Mouse (Mus musculus) stomach, postnatal 0 days (tissue): ENCODE data around the gene Fcrlb. TPM values are rescaled to one million over a fixed set of nuclear protein-coding genes. Genes with fewer than 3 reads are reported as not detected.

ENCODE experiments used
- ATAC-seq: fragments of 200-750 bp; cut with Nextera tagmentation; 2 replicates; pipeline ENCODE4 v1.8.0; 2017; ENCODE audit not compliant: low FRiP score, low TSS enrichment
- DNase-seq: peaks from one replicate; pipeline ENCODE4 v3.0.0-alpha.2; 2016; ENCODE audit warnings: low spot score
- H3K27ac ChIP-seq: fragments of 300-500 bp; sonication (generic); replicated peaks from 2 replicates; pipeline ENCODE4 v1.5.1; 2014; ENCODE audit warnings: mild to moderate bottlenecking, control low read depth
- H3K27me3 ChIP-seq: fragments of 300-500 bp; sonication (generic); 2 replicates; pipeline ENCODE4 v1.6.1; 2014; ENCODE audit warnings: low read length; ENCODE audit not compliant: control insufficient read depth, insufficient read depth
- H3K36me3 ChIP-seq: fragments of 300-500 bp; sonication (generic); 2 replicates; pipeline ENCODE4 v1.6.1; 2014; ENCODE audit warnings: low read length, mixed read lengths; ENCODE audit not compliant: control insufficient read depth, insufficient read depth
- H3K4me1 ChIP-seq: fragments of 300-500 bp; sonication (generic); replicated peaks from 2 replicates; pipeline ENCODE4 v1.6.1; 2014; ENCODE audit warnings: antibody characterized with exemption; ENCODE audit not compliant: control insufficient read depth, insufficient read depth
- H3K4me2 ChIP-seq: fragments of 300-500 bp; sonication (generic); replicated peaks from 2 replicates; pipeline ENCODE4 v1.6.1; 2014; ENCODE audit warnings: low read depth, mild to moderate bottlenecking, control low read depth, moderate library complexity
- H3K4me3 ChIP-seq: fragments of 300-500 bp; sonication (generic); 2 replicates; pipeline ENCODE4 v1.5.1; 2014; ENCODE audit warnings: low read depth, low read length, control low read depth
- H3K9ac ChIP-seq: fragments of 300-500 bp; sonication (generic); 2 replicates; pipeline ENCODE4 v1.6.1; 2014; ENCODE audit warnings: mild to moderate bottlenecking, low read length, control low read depth, mixed read lengths
- H3K9me3 ChIP-seq: fragments of 300-500 bp; sonication (generic); 2 replicates; pipeline ENCODE4 v1.6.1; 2016; ENCODE audit warnings: low read length; ENCODE audit not compliant: control insufficient read depth
- CTCF ChIP-seq: IDR thresholded peaks from 2 replicates; pipeline ENCODE4 v1.5.1; 2016; ENCODE audit warnings: antibody characterized with exemption, low read depth, mild to moderate bottlenecking, moderate library complexity
- EP300 ChIP-seq: optimal IDR thresholded peaks from 2 replicates; pipeline ENCODE3; 2016; ENCODE audit warnings: antibody characterized with exemption
- WGBS: fragments of 180-500 bp; shearing (Covaris S2); extraction: QIAGEN DNeasy Blood & Tissue Kit; methylation state at CpG from one replicate; pipeline ENCODE4 v1.1.7; 2014; 5-methylcytosine and 5-hydroxymethylcytosine counted together
- polyA plus RNA-seq: library from polyadenylated mRNA; unstranded; fragments of >200 nt; fragmentation: Nextera tagmentation; extraction: Ambion mirVana; gene quantifications from 2 replicates; pipeline ENCODE4 v1.2.1, GENCODE M21; 2015

Fcrlb gene
- polyA plus RNA-seq, 1 experiment from 2014 or later = 0.12 TPM

- WGBS = 81% methylated on average over 4 of the region's 4 CpGs
- Histone ChIP-seq H3K27ac (no peak overlapping the region), H3K27me3 (no peaks in the 10 kb centered on the region), H3K4me3 (no peak overlapping the region), H3K9ac (no peak overlapping the region), H3K36me3 (no peaks in the 10 kb centered on the region), H3K4me1 (no peaks in the 10 kb centered on the region), H3K9me3 (no peaks in the 10 kb centered on the region), H3K4me2 (no peak overlapping the region)
- no peak for DNase-seq
- TF ChIP-seq CTCF = no peak
- no peak for TF ChIP-seq EP300
- no peak for ATAC-seq
Measured at GRCm38 (mm10) chr1:170889310-170889709, 23.4 kb downstream of the Fcrlb start.

GRCm38 (mm10) chr1:170886044-170886458 lies 26.7 kb downstream of the Fcrlb start:
- Histone ChIP-seq H3K27ac (no peak overlapping the region), H3K9ac (no peak overlapping the region), H3K27me3 (no peaks in the 10 kb centered on the region), H3K4me2 (no peak overlapping the region), H3K9me3 (no peaks in the 10 kb centered on the region), H3K4me1 (no peaks in the 10 kb centered on the region), H3K36me3 (no peaks in the 10 kb centered on the region), H3K4me3 (no peak overlapping the region)
- ATAC-seq (no peak), DNase-seq (no peak)
- TF ChIP-seq EP300 = no peak
- no peak for TF ChIP-seq CTCF
- 38% methylated on average over 6 of the region's 6 CpGs for WGBS

GRCm38 (mm10) chr1:170884978-170885561 lies 27.7 kb downstream of the Fcrlb start, which contains the start of the genes Gm26620 and Dusp12:
Gm26620 (plus strand) TSS chr1:170885065.
Dusp12 (minus strand) TSS chr1:170885540.
- DNase-seq (peak; percentile 91), ATAC-seq (peak; percentile 89)
- H3K4me2 ChIP-seq = peak within 1 kb of the TSS; percentile 68
- peak within 1 kb of the TSS; percentile 87 for H3K27ac ChIP-seq
- H3K9ac ChIP-seq = peak within 1 kb of the TSS; percentile 93
- H3K27me3 ChIP-seq = no peaks in the 10 kb centered on the region
- peak within 1 kb of the TSS; percentile 95 for H3K4me3 ChIP-seq
- TF ChIP-seq EP300 (no peak), CTCF (peak; percentile 80)
- WGBS = under 1% methylated on average over 45 of the region's 46 CpGs
- no peaks in the 10 kb centered on the region for H3K9me3 ChIP-seq
- no peaks in the 10 kb centered on the region for H3K4me1 ChIP-seq
- no peaks in the 10 kb centered on the region; the same call in 1 of the 2 replicates for H3K36me3 ChIP-seq

GRCm38 (mm10) chr1:170884390-170884789 lies 28.4 kb downstream of the Fcrlb start:
- ATAC-seq (0 out of 2 replicates have a peak, but pooled peaks have one; percentile 27), DNase-seq (no peak)
- H3K27ac ChIP-seq = peak overlapping the region; percentile 87
- H3K9ac ChIP-seq = peak overlapping the region; percentile 93
- H3K36me3 ChIP-seq = peaks cover 2% of the 10 kb centered on the region; the same call in 1 of the 2 replicates
- peak overlapping the region; percentile 68 for H3K4me2 ChIP-seq
- 11% methylated on average over 8 of the region's 8 CpGs for WGBS
- H3K9me3 ChIP-seq = no peaks in the 10 kb centered on the region
- TF ChIP-seq EP300 (no peak), CTCF (no peak)
- H3K27me3 ChIP-seq = no peaks in the 10 kb centered on the region
- H3K4me3 ChIP-seq = peak overlapping the region; percentile 95
- no peaks in the 10 kb centered on the region for H3K4me1 ChIP-seq

GRCm38 (mm10) chr1:170882915-170883485 lies 29.7 kb downstream of the Fcrlb start:
- TF ChIP-seq CTCF = no peak
- TF ChIP-seq EP300 = no peak
- Histone ChIP-seq H3K4me3 (no peak overlapping the region), H3K9me3 (no peaks in the 10 kb centered on the region), H3K27me3 (no peaks in the 10 kb centered on the region), H3K4me2 (no peak overlapping the region), H3K4me1 (no peaks in the 10 kb centered on the region), H3K9ac (no peak overlapping the region), H3K27ac (no peak overlapping the region), H3K36me3 (peaks cover 3% of the 10 kb centered on the region; the same call in 1 of the 2 replicates)
- ATAC-seq (no peak), DNase-seq (no peak)
- 54% methylated on average over 5 of the region's 5 CpGs for WGBS

- Histone ChIP-seq H3K36me3 (peaks cover 3% of the 10 kb centered on the region; the same call in 1 of the 2 replicates), H3K9ac (no peak overlapping the region), H3K27ac (no peak overlapping the region), H3K4me1 (no peaks in the 10 kb centered on the region), H3K4me2 (no peak overlapping the region), H3K27me3 (no peaks in the 10 kb centered on the region), H3K4me3 (no peak overlapping the region), H3K9me3 (no peaks in the 10 kb centered on the region)
- 86% methylated on average over 5 of the region's 5 CpGs for WGBS
- TF ChIP-seq CTCF (no peak), EP300 (no peak)
- no peak for DNase-seq
- ATAC-seq = no peak
Measured at GRCm38 (mm10) chr1:170876906-170877305, 35.8 kb downstream of the Fcrlb start.
